Mouse (Mus musculus) limb, embryonic 14.5 days (tissue): ENCODE results near the gene Zfp697. TPM values are rescaled to one million over a fixed set of nuclear protein-coding genes. Genes with fewer than 3 reads are reported as not detected.

Experiments
- ATAC-seq: fragments of 200-750 bp; cut with Nextera tagmentation; 2 replicates; pipeline ENCODE4 v1.8.0; 2017; ENCODE audit warnings: low read depth, moderate number of reproducible peaks, moderate TSS enrichment; ENCODE audit not compliant: low FRiP score
- DNase-seq: peaks from one replicate; pipeline ENCODE4 v3.0.0-alpha.2; 2015; ENCODE audit warnings: low spot score
- H3K27ac ChIP-seq: fragments of 300-500 bp; sonication (generic); replicated peaks from 2 replicates; pipeline ENCODE4 v1.5.1; 2014; ENCODE audit warnings: low read depth, mild to moderate bottlenecking, low read length, moderate library complexity, mixed read lengths
- H3K27me3 ChIP-seq: fragments of 300-500 bp; sonication (generic); 2 replicates; pipeline ENCODE4 v1.6.1; 2014; ENCODE audit warnings: low read length, mixed read lengths; ENCODE audit not compliant: control insufficient read depth, insufficient read depth
- H3K36me3 ChIP-seq: fragments of 300-500 bp; sonication (generic); 2 replicates; pipeline ENCODE4 v1.6.1; 2014; ENCODE audit warnings: mild to moderate bottlenecking, low read length, moderate library complexity, mixed read lengths; ENCODE audit not compliant: control insufficient read depth, insufficient read depth
- H3K4me1 ChIP-seq: fragments of 300-500 bp; sonication (generic); 2 replicates; pipeline ENCODE4 v1.6.1; 2014; ENCODE audit warnings: antibody characterized with exemption, low read length, mixed read lengths; ENCODE audit not compliant: control insufficient read depth, insufficient read depth
- H3K4me2 ChIP-seq: fragments of 300-500 bp; sonication (generic); replicated peaks from 2 replicates; pipeline ENCODE4 v1.6.1; 2014; ENCODE audit warnings: low read depth, mild to moderate bottlenecking, low read length, moderate library complexity; ENCODE audit not compliant: severe bottlenecking
- H3K4me3 ChIP-seq: fragments of 300-500 bp; sonication (generic); replicated peaks from 2 replicates; pipeline ENCODE4 v1.5.1; 2014; ENCODE audit warnings: low read length
- H3K9ac ChIP-seq: fragments of 300-500 bp; sonication (generic); 2 replicates; pipeline ENCODE4 v1.6.1; 2014; ENCODE audit warnings: mild to moderate bottlenecking, low read depth, low read length, moderate library complexity; ENCODE audit not compliant: severe bottlenecking
- H3K9me3 ChIP-seq: fragments of 300-500 bp; sonication (generic); 2 replicates; pipeline ENCODE4 v1.6.1; 2016; ENCODE audit warnings: low read length; ENCODE audit not compliant: control insufficient read depth
- POLR2A ChIP-seq: fragments of 200-500 bp; IDR thresholded peaks from 2 replicates; pipeline ENCODE4 v1.8.0; 2012; ENCODE audit warnings: inconsistent platforms, mild to moderate bottlenecking, moderate library complexity, borderline replicate concordance; ENCODE audit not compliant: insufficient read depth, insufficient read length; ENCODE audit errors: extremely low read depth
- WGBS: fragments of 180-500 bp; shearing (Covaris S2); extraction: QIAGEN DNeasy Blood & Tissue Kit; methylation state at CpG from one replicate; pipeline ENCODE4 v1.1.7; 2014; 5-methylcytosine and 5-hydroxymethylcytosine counted together
- polyA plus RNA-seq, 2 experiments: library from polyadenylated mRNA; depleted of rRNA in 1 of 2; stranded (reverse) in 1 of 2; unstranded in 1 of 2; fragments of >200 nt; fragmentation: Nextera tagmentation in 1 of 2; extraction: Ambion mirVana in 1 of 2; gene quantifications; 2 replicates each; pipeline versions ENCODE4 v1.2.1 to v1.2.3; 2012 to 2014

Zfp697 gene
- polyA plus RNA-seq, 2 experiments, result 6.4 to 8.6 TPM

DNA sequence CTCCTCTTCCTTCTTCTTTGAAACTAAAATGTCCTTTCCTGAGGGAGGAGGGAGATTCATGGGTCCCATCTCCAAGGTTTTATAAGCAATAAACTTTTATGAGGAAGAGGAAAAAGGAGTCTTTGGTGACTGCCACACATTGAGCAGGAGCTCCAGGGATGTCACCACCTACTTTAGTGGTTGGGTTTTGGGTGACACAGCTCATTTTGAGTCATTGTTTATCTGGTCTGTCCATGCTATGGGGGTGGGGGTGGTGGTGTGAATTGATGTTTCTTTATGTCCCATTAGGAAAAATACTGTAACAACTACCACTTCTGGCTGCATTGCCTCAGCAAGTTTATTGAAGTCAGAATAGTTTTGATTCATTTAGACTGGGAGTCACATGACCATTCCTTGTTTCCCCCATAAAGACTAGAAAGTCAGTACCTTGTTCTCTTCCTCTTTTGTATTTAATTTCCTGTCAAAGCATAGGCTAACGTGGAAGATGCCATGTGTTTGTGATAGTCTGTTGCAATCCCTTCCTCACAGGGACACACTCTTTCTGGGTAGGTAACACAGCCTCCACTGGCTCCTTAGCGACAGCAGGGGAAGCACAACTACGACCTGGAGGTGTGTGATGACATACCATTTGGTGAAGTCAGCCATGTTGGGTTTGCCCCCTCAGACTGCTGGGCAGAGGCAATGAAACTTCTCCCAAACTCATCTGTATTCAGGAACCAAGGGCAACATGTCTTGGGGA, 25.5 kb upstream of the Zfp697 start:
- Histone ChIP-seq H3K4me3 (no peak overlapping the region), H3K4me2 (no peak overlapping the region), H3K27me3 (no peaks in the 10 kb centered on the region), H3K36me3 (no peaks in the 10 kb centered on the region), H3K9me3 (no peaks in the 10 kb centered on the region), H3K27ac (no peak overlapping the region), H3K9ac (no peak overlapping the region), H3K4me1 (no peaks in the 10 kb centered on the region)
- WGBS, result 50% methylated on average over 3 of the region's 3 CpGs
- no peak for ATAC-seq
- no peak for DNase-seq
- no peak for TF ChIP-seq POLR2A

DNA sequence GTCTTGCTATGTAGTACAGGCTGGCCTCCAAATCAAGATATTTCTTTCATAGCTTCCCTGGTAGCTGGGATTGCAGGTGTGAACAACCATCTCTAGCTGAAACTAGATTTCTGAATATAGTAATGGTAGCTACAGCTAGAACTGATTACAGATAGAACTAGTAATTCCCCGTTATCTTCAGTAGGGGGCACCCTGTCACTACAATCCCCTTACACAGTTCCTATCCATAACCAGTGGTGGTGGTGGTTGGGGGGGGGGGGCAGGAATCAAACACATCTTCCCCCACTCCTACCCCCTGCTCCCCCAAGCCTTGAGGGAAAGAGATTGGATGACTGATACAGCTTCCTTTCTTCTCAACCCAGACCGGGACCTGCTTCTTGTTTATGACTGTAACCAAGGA, 19.5 kb upstream of the Zfp697 start:
- 32% methylated on average over 2 of the region's 2 CpGs for WGBS
- no peak overlapping the region for H3K4me2 ChIP-seq
- no peak for ATAC-seq
- no peak for TF ChIP-seq POLR2A
- no peaks in the 10 kb centered on the region for H3K9me3 ChIP-seq
- DNase-seq, result no peak
- H3K27ac ChIP-seq, result no peak overlapping the region
- H3K9ac ChIP-seq, result no peak overlapping the region
- no peak overlapping the region for H3K4me3 ChIP-seq
- no peaks in the 10 kb centered on the region for H3K4me1 ChIP-seq
- H3K27me3 ChIP-seq, result no peaks in the 10 kb centered on the region
- no peaks in the 10 kb centered on the region for H3K36me3 ChIP-seq

- no peak for TF ChIP-seq POLR2A
- H3K4me3 ChIP-seq, result no peak overlapping the region
- H3K27ac ChIP-seq, result no peak overlapping the region
- H3K27me3 ChIP-seq, result no peaks in the 10 kb centered on the region
- DNase-seq (no peak), ATAC-seq (no peak)
- 75% methylated on average over 3 of the region's 3 CpGs for WGBS
- no peaks in the 10 kb centered on the region for H3K9me3 ChIP-seq
- H3K9ac ChIP-seq, result no peak overlapping the region
- H3K4me2 ChIP-seq, result no peak overlapping the region
- H3K36me3 ChIP-seq, result no peaks in the 10 kb centered on the region
- no peaks in the 10 kb centered on the region for H3K4me1 ChIP-seq
These were observed 16.2 kb upstream of the Zfp697 start for GRCm38 (mm10) chr3:98366086-98366485.

DNA sequence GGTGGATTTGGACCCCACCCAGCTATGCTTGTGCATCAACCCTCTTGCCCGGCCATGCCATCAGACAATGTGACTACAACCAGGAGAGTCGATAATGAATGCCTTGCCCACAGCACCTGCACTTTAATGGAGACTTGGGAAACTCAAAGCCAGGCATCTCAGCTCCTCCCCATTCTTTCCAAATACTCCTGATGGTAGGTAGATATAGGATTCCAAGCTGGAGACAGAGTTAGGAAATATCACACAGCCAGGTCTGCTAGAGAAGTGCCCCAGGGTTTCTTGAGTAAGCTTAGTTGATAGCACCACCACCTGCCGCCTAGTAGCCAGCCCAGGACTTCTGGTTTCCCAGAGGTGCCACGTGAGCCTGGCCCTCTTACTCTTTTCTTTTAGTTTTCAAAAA, 15.4 kb upstream of the Zfp697 start:
- no peak overlapping the region for H3K4me2 ChIP-seq
- H3K27ac ChIP-seq, result no peak overlapping the region
- no peak overlapping the region for H3K9ac ChIP-seq
- H3K27me3 ChIP-seq, result no peaks in the 10 kb centered on the region
- H3K9me3 ChIP-seq, result no peaks in the 10 kb centered on the region
- H3K4me1 ChIP-seq, result no peaks in the 10 kb centered on the region
- no peak for TF ChIP-seq POLR2A
- no peak for ATAC-seq
- H3K36me3 ChIP-seq, result no peaks in the 10 kb centered on the region
- WGBS, result 75% methylated on average over 4 of the region's 4 CpGs
- no peak for DNase-seq
- no peak overlapping the region for H3K4me3 ChIP-seq

DNA sequence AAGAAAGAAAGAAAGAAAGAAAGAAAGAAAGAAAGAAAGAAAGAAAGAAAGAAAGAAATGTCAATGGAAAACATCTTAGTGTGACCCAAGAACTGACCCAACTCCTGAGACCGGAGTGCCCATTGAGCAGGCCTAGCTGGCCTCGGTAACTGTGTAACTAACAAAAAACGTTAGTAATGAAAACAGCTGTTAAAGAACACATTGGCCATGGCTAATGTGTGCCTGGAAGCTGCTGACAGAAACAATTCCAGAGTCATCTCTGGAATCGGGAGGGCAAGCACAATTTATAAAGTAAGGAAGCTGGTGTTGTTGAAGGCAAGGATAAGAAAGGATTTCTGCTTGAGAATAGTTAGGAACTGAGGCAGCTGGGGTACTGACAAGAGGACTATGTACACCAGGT, 14.0 kb upstream of the Zfp697 start:
- DNase-seq (no peak), ATAC-seq (no peak)
- Histone ChIP-seq H3K4me2 (no peak overlapping the region), H3K4me3 (no peak overlapping the region), H3K36me3 (no peaks in the 10 kb centered on the region), H3K27me3 (no peaks in the 10 kb centered on the region), H3K4me1 (no peaks in the 10 kb centered on the region), H3K27ac (no peak overlapping the region), H3K9ac (no peak overlapping the region), H3K9me3 (no peaks in the 10 kb centered on the region)
- no peak for TF ChIP-seq POLR2A
- 62% methylated on average over 4 of the region's 4 CpGs for WGBS
